Mouse (Mus musculus): ENCODE data around the gene Slc10a7.
"Not testable (repeated sequence)": the region's sequence is repeated elsewhere in the genome, so short reads cannot be mapped to it uniquely, and the experiment has no call there.

Slc10a7 gene

DNA sequence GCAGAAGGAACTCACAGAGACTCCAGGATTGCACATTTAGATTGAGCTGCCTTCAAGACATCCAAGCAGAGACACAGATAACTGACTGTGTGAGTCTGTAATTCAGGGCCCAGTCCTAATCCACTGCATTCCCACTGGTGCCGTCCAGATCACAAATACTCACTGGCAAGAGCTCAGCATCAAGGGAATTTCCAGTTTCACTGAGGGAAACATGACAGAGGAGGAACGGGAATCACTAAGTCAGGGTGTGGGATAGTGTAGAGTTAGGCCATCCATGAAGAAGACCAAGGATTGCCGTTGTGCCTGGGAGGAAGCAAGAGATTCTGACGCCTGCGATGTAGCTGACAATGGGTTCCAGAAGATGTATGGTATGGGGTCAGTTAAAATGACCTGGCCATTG lies 159.1 kb downstream of the Slc10a7 start:
- DNase-seq (ENCODE audit: low spot score in 2 of 2) = no peak

- DNase-seq (ENCODE audit: low spot score in 2 of 2) = no peak
Observed at GRCm38 (mm10) chr8:78670241-78670640, 161.1 kb downstream of the Slc10a7 start.

GRCm38 (mm10) chr8:78678541-78679219 lies 169.5 kb downstream of the Slc10a7 start:
- no peak for DNase-seq (ENCODE audit: low spot score in 2 of 2)

DNA sequence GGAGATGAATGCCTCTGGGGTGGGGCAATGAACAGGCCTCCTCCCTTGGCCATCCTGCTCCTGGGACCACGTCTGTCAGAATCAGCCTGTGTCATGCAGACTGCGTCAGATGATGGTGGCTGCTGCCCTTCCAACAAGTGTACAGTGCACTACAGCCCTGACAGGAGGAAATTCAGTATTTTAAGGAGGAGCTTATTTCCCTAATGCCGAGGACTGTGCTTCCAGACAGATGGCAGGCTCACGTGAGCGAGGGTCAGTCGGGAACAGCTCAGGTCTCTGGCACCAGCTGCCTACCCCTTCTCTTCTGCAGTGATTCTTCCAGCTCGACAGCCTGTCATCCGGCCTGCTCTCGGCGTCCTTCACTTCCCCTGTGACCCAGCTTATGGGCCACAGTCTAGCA lies 181.6 kb downstream of the Slc10a7 start:
- no peak for DNase-seq (ENCODE audit: low spot score in 2 of 2)

GRCm38 (mm10) chr8:78698331-78698741 lies 189.2 kb downstream of the Slc10a7 start:
- DNase-seq (ENCODE audit: low spot score in 2 of 2) = no peak

DNA sequence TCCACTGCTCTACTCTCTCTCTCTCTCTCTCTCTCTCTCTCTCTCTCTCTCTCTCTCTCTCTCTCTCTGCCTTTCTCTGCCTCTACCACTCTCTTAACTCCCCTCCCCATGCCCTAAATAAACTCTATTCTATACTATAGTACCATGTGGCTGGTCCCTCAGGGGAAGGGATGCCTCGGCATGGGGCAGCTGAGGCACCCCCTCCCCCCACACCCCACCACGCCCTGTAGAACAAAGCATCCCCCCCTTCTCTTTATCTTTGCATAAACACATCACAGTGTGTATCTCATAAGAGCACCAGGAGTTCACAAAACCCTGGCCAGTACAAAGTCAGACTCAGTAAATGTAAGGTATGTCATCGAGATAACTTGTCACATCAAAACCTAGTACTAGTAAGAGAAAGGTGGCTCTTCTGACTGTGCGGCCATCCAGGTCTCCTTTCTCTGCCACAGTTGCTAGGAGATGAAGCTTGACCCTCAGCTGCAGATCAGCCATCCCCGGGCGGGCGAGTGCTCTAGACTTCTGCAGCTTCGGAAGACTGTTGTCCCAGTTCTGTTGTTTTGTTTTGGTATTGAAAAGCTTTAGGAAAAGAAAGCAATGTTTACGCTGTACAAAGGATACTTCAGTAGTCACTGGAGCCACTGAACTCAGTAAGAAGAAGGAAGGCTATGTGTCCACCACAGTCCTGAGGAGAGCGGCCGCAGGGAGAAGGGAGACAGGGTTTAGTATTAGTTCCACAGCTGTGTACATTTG lies 194.1 kb downstream of the Slc10a7 start:
- DNase-seq (ENCODE audit: low spot score in 2 of 2) = no peak

- no peak for DNase-seq (ENCODE audit: low spot score in 2 of 2)
Observed at GRCm38 (mm10) chr8:78705980-78706379, 196.8 kb downstream of the Slc10a7 start.

- no peak for DNase-seq (ENCODE audit: low spot score in 2 of 2)
Observed at GRCm38 (mm10) chr8:78709948-78710644, 200.9 kb downstream of the Slc10a7 start.

DNA sequence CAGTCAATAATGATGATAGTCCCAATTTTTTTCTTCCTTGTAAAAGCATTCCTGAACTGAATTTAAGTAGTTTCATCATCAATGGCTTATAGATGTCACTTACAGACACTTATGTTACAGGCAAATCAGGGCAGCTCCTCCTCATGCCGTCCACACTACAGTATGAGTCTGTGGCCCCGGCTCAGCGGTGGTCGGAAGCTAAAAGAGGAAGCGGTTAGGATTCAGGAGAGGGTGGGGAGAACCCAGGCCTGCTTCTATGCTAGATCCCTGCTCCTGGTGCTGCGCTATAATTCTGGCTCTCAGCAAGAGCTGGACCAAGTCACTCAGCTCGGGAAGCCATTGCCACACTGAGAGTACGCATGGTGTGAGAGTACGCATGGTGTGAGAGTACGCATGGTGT lies 201.8 kb downstream of the Slc10a7 start:
- DNase-seq (ENCODE audit: low spot score in 2 of 2) = no peak

- DNase-seq (ENCODE audit: low spot score in 2 of 2) = no peak
Observed at GRCm38 (mm10) chr8:78714880-78715279, 205.7 kb downstream of the Slc10a7 start.

GRCm38 (mm10) chr8:78716546-78716945 lies 207.4 kb downstream of the Slc10a7 start:
- DNase-seq (ENCODE audit: low spot score in 2 of 2) = no peak

DNA sequence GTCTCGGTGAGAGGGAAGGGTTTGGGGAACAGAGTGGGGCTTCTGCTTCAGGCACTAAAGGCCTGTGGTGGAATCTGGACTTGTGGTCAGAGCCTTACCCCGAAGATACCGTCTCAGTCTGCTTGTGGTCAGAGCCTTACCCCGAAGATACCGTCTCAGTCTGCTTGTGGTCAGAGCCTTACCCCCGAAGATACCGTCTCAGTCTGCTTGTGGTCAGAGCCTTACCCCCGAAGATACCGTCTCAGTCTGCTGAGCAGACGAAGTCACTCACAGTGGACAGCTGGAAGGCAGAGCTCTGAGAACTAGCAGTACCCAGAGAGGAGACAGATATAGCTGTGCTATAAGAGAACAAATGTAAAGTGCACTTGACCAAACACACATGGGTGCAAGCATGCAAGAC lies 208.0 kb downstream of the Slc10a7 start:
- DNase-seq (ENCODE audit: low spot score in 2 of 2) = not testable (repeated sequence)

- no peak for DNase-seq (ENCODE audit: low spot score in 2 of 2)
Observed at GRCm38 (mm10) chr8:78719279-78720040, 210.3 kb downstream of the Slc10a7 start.

GRCm38 (mm10) chr8:78720041-78720414 lies 210.9 kb downstream of the Slc10a7 start:
- DNase-seq (ENCODE audit: low spot score in 2 of 2) = no peak

- no peak for DNase-seq (ENCODE audit: low spot score in 2 of 2)
Observed at GRCm38 (mm10) chr8:78721576-78721975, 212.4 kb downstream of the Slc10a7 start.

GRCm38 (mm10) chr8:78722201-78722600 lies 213.1 kb downstream of the Slc10a7 start:
- DNase-seq (ENCODE audit: low spot score in 2 of 2) = no peak

DNA sequence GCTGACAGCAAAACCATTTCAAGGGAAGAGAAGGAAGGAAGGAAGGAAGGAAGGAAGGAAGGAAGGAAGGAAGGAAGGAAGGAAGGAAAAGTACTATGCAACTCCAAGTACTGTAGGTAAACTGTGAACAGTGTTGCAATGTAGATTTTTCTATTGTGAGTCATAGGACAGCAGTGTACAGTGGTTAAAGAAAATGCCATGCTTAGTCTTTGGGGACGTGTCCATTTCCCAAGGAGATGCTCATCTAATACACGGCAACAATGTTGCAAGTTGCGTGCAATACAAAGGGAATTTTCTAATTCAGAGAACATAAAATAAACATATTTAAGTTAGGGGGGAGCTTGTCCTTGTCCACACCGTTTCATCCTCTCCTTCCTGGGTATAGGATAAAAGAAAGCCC lies 215.7 kb downstream of the Slc10a7 start:
- DNase-seq (ENCODE audit: low spot score in 2 of 2) = no peak

DNA sequence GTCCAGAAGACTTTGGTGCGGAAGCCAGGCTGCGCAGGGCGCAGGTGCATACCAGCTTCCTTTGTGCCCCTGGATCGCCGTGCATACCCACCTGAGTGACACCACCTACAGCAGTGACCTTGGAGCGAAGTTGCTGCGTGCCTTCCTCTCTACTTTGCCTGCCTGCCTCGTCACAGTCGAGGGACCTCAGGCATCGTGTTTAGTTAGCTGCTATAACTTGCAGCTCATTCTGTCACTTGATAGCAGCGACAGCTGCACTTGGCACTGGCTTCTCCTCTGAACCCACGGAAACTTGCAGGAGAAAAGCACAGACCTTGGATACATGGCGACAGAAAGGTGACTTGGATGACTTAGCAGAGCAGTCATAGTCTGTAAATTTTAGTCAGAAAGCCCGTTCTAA lies 219.1 kb downstream of the Slc10a7 start:
- DNase-seq (ENCODE audit: low spot score in 2 of 2) = no peak

DNA sequence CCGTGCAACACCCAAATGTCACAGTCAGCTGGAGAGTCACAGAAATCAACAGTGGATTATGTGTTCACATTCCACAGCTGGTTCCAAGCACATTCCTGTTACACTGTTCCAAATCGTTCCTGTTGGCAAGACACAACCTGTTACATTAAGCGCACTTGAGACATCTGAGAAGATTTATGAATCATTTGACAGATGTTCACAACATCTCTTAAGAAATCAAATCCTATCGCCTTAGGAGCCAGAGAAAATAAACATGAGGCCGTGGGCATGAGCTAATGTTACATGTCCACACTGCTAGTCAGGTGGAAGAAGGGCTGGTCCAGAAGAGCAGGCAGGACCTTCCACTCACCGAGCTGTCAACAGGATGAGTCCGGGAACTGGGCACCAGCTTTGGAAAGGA lies 223.3 kb downstream of the Slc10a7 start:
- no peak for DNase-seq (ENCODE audit: low spot score in 2 of 2)

DNA sequence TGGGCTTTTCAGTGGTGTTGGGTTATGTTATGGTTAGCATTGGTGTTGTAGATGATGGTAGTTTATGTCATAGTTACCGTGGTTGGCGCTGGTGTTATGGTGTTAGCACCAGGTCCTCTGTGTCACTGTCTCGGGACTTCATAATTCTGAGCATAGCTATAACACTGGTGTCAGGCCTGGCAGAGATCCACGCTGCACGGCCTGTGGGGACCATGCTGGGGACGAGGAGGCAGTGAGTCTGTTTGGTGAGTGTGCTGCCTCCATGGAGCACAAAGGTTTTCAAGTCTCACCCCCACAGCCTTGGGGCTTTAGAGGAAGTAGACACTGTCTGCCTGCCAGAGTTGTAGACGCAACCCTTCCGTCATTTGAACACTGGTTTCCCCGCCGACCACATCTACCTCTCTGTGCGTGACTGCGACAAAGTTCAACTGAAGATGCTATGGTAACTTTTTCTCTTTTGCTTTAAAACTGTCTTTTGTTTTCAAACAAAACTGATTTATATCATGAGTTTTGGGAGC lies 223.9 kb downstream of the Slc10a7 start:
- DNase-seq (ENCODE audit: low spot score in 2 of 2) = no peak

DNA sequence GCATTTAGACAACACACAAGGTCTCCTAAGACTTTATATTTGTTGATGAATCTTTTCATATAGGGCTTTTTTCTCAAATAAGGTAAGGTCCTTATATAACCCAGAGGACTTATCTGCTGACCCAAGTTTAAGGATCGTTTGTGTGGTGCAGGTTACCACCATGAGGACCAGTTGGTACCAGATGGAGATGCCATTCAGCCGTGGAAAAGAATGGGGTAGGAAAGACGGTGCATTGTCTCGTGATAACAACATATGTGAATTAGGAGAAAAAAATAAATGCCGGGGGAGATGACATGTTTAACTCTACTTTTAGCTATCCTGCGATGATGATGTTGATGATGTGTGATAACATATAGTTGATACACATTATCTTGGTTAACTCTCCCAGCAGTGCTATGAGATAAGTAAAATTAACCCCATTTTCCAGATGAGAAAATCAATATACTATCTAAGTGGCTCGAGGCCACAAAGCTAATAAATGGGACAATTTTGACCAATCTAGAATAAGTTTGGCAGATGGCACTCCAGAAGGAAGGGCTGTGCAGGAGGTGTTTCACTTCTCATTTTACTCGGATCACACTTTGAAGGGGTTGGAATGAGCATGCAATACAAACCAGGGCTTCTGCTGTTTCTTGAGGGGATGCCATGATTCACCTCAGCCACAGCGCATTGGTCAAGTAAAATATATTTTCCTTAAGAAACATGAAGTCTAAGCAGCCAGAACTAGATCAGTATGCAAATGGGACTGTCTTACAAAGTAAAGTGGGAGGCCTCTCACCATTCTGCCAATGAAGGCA lies 225.8 kb downstream of the Slc10a7 start:
- no peak for DNase-seq (ENCODE audit: low spot score in 2 of 2)
